Mouse (Mus musculus): ENCODE measurements around the gene Nono. TPM values are rescaled to one million over a fixed set of nuclear protein-coding genes. Genes with fewer than 3 reads are reported as not detected.

Gene Nono
- total and polyA plus RNA-seq, 3 experiments: 287 to 442 TPM; not detected in 1

GRCm38 (mm10) chrX:101429976-101430375, 858 bp downstream of the Nono start:
- peak; percentile 63 for DNase-seq (ENCODE audit: low read depth, low spot score)
- H3K9ac ChIP-seq (ENCODE audit: control insufficient read depth, low read depth, low read length, poor library complexity, severe bottlenecking): peak overlapping the region; percentile 98
- H3K4me3 ChIP-seq (ENCODE audit: control insufficient read depth in 1 of 2, insufficient read depth in 1 of 2, low read depth in 2 of 2, low read length in 2 of 2): peak overlapping the region; percentile 65 to 96
- H3K9me3 ChIP-seq (replicated peaks; ENCODE audit: insufficient read depth, low read length): no peaks in the 10 kb centered on the region
- no peaks in the 10 kb centered on the region for H3K27me3 ChIP-seq (ENCODE audit: control insufficient read depth in 1 of 2, insufficient read depth in 2 of 2, low read length in 2 of 2)
- H3K27ac ChIP-seq (ENCODE audit: control insufficient read depth, low read depth, low read length): peak overlapping the region; percentile 77
- H3K4me1 ChIP-seq (ENCODE audit: control insufficient read depth in 1 of 2, insufficient read depth in 2 of 2, low read length in 2 of 2): peaks cover 0 to 10% of the 10 kb centered on the region in 2 experiments; a peak in 1 of 4 replicates
- H3K36me3 ChIP-seq (ENCODE audit: control insufficient read depth in 1 of 2, insufficient read depth in 2 of 2, low read length in 2 of 2): peaks cover 5 to 26% of the 10 kb centered on the region in 2 experiments
- H3K79me2 ChIP-seq (ENCODE audit: control insufficient read depth, insufficient read depth, low read length, poor library complexity): peaks cover 34% of the 10 kb centered on the region
- TF ChIP-seq ETS1 (IDR thresholded peaks at IDR 0.05; ENCODE audit: low read depth, low read length) (no peak), SIN3A (IDR thresholded peaks at IDR 0.05; ENCODE audit: low read length) (0 out of 2 replicates have a peak, but pooled peaks have one; percentile 2)

- Histone ChIP-seq H3K4me1 (ENCODE audit: control insufficient read depth in 1 of 2, insufficient read depth in 2 of 2, low read length in 2 of 2) (no peaks in the 10 kb centered on the region), H3K36me3 (ENCODE audit: control insufficient read depth in 1 of 2, insufficient read depth in 2 of 2, low read length in 2 of 2) (peaks cover 0 to 7% of the 10 kb centered on the region in 2 experiments; a peak in 2 of 4 replicates)
Measured at GRCm38 (mm10) chrX:101448886-101449475, 19.9 kb downstream of the Nono start, which contains the start of gene Itgb1bp2. Gene Itgb1bp2 (plus strand): TSS chrX:101449088.

GRCm38 (mm10) chrX:101451147-101451546, 22.0 kb downstream of the Nono start:
- no peaks in the 10 kb centered on the region for H3K4me1 ChIP-seq (ENCODE audit: control insufficient read depth in 1 of 2, insufficient read depth in 2 of 2, low read length in 2 of 2)
- no peaks in the 10 kb centered on the region for H3K79me2 ChIP-seq (ENCODE audit: control insufficient read depth, insufficient read depth, low read length, poor library complexity)
- no peaks in the 10 kb centered on the region for H3K27me3 ChIP-seq (ENCODE audit: control insufficient read depth in 1 of 2, insufficient read depth in 2 of 2, low read length in 2 of 2)
- no peak for DNase-seq (ENCODE audit: low read depth, low spot score)
- TF ChIP-seq GATA1 (IDR thresholded peaks at IDR 0.05; ENCODE audit: low read depth, low read length) (no peak), KAT2A (conservative IDR thresholded peaks at IDR 0.05; ENCODE audit: low read depth, low read length) (no peak), ELF1 (IDR thresholded peaks at IDR 0.05; ENCODE audit: low read depth, low read length) (no peak), MXI1 (IDR thresholded peaks at IDR 0.05; ENCODE audit: low read depth, low read length) (no peak), USF1 (IDR thresholded peaks at IDR 0.05; ENCODE audit: low read depth, low read length) (no peak), TCF12 (IDR thresholded peaks at IDR 0.05; ENCODE audit: low read depth, low read length) (no peak), CHD2 (IDR thresholded peaks at IDR 0.05; ENCODE audit: low read length) (no peak), POLR2AphosphoS5 (IDR thresholded peaks at IDR 0.05; ENCODE audit: borderline replicate concordance, low read depth, low read length) (no peak), E2F4 (IDR thresholded peaks at IDR 0.05; ENCODE audit: borderline replicate concordance, low read depth, low read length) (no peak), ZNF384 (IDR thresholded peaks at IDR 0.05; ENCODE audit: low read depth, low read length) (no peak), USF2 (IDR thresholded peaks at IDR 0.05; ENCODE audit: borderline replicate concordance in 1 of 2, insufficient read depth in 1 of 2, low read depth in 1 of 2, low read length in 2 of 2) (no peak), ZKSCAN1 (IDR thresholded peaks at IDR 0.05; ENCODE audit: low read depth, low read length) (no peak), ZC3H11A (IDR thresholded peaks at IDR 0.05; ENCODE audit: low read depth, low read length) (no peak), ETS1 (IDR thresholded peaks at IDR 0.05; ENCODE audit: low read depth, low read length) (no peak), MAZ (IDR thresholded peaks at IDR 0.05; ENCODE audit: low read depth, low read length) (no peak), ZMIZ1 (IDR thresholded peaks at IDR 0.05; ENCODE audit: low read depth, low read length) (no peak), UBTF (IDR thresholded peaks at IDR 0.05; ENCODE audit: borderline replicate concordance, insufficient read depth, low read depth, low read length) (no peak), MYB (IDR thresholded peaks at IDR 0.05; ENCODE audit: low read depth, low read length) (no peak)
- H3K9me3 ChIP-seq (replicated peaks; ENCODE audit: insufficient read depth, low read length): no peaks in the 10 kb centered on the region
- H3K27ac ChIP-seq (ENCODE audit: control insufficient read depth, low read depth, low read length): no peak overlapping the region
- H3K4me3 ChIP-seq (ENCODE audit: control insufficient read depth in 1 of 2, insufficient read depth in 1 of 2, low read depth in 2 of 2, low read length in 2 of 2): no peak overlapping the region
- H3K9ac ChIP-seq (ENCODE audit: control insufficient read depth, low read depth, low read length, poor library complexity, severe bottlenecking): no peak overlapping the region
- H3K36me3 ChIP-seq (ENCODE audit: control insufficient read depth in 1 of 2, insufficient read depth in 2 of 2, low read length in 2 of 2): peaks cover 0 to 2% of the 10 kb centered on the region in 2 experiments; a peak in 2 of 4 replicates

More at GRCm38 (mm10) chrX:101448886-101449475, 19.9 kb downstream of the Nono start, which contains the start of gene Itgb1bp2:
- H3K9ac ChIP-seq (ENCODE audit: control insufficient read depth, low read depth, low read length, poor library complexity, severe bottlenecking): no peak within 1 kb of the TSS
- H3K27me3 ChIP-seq (ENCODE audit: control insufficient read depth in 1 of 2, insufficient read depth in 2 of 2, low read length in 2 of 2): no peaks in the 10 kb centered on the region
- DNase-seq (ENCODE audit: low read depth, low spot score): no peak
- no peak within 1 kb of the TSS for H3K27ac ChIP-seq (ENCODE audit: control insufficient read depth, low read depth, low read length)
- H3K79me2 ChIP-seq (ENCODE audit: control insufficient read depth, insufficient read depth, low read length, poor library complexity): no peaks in the 10 kb centered on the region
- H3K9me3 ChIP-seq (replicated peaks; ENCODE audit: insufficient read depth, low read length): no peaks in the 10 kb centered on the region
- TF ChIP-seq UBTF (IDR thresholded peaks at IDR 0.05; ENCODE audit: borderline replicate concordance, insufficient read depth, low read depth, low read length): no peak
- peak; percentile 74 for TF ChIP-seq POLR2AphosphoS2 (IDR thresholded peaks at IDR 0.05; ENCODE audit: low read length)
- no peak within 1 kb of the TSS for H3K4me3 ChIP-seq (ENCODE audit: control insufficient read depth in 1 of 2, insufficient read depth in 1 of 2, low read depth in 2 of 2, low read length in 2 of 2)

Measured in MEL (cell line).